Mouse (Mus musculus): Measurements from ENCODE around the gene Atp5d. TPM values are rescaled to one million over a fixed set of nuclear protein-coding genes. Genes with fewer than 3 reads are reported as not detected.
A peak's percentile ranks its signal among the peaks of the same experiment; 100 is the strongest.

Gene Atp5d
- polyA plus RNA-seq, 1 experiment from 2014 or later = 467 TPM

DNA sequence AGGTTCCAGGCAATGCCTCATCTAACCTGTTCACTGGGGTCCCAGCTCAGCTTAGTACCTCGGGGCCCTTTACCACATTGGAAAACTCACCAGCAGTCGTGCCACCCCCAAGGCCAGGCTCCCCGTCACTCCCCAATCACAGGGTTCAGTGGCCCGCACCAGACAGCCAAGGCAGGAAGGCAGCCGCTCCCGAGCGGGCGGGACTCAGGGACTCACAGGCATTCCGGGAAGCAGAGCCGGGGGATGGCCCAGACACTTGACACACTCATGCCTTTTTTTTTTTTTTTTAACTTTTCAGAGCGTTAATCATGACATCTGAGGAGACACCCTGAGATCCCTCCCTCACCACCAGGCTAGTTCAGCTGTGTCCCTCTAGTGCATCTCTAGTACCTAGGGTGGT lies 37.5 kb upstream of the Atp5d start:
- H3K9ac ChIP-seq (ENCODE audit: low read length) = no peak overlapping the region
- no peak overlapping the region for H3K27ac ChIP-seq (ENCODE audit: low read depth, low read length)
- DNase-seq (ENCODE audit: low spot score) (no peak), ATAC-seq (no peak)
- H3K9me3 ChIP-seq (replicated peaks; ENCODE audit: control insufficient read depth, low read length) = no peaks in the 10 kb centered on the region
- H3K27me3 ChIP-seq (replicated peaks; ENCODE audit: control insufficient read depth, insufficient read depth, low read length) = no peaks in the 10 kb centered on the region
- H3K4me1 ChIP-seq (ENCODE audit: control insufficient read depth, insufficient read depth, low read length) = peaks cover 10% of the 10 kb centered on the region
- no peak overlapping the region for H3K4me2 ChIP-seq (ENCODE audit: low read length)
- 70% methylated on average over 11 of the region's 11 CpGs for WGBS
- no peak overlapping the region for H3K4me3 ChIP-seq (ENCODE audit: low read depth, low read length)
- H3K36me3 ChIP-seq (ENCODE audit: control insufficient read depth, insufficient read depth, low read length) = no peaks in the 10 kb centered on the region

DNA sequence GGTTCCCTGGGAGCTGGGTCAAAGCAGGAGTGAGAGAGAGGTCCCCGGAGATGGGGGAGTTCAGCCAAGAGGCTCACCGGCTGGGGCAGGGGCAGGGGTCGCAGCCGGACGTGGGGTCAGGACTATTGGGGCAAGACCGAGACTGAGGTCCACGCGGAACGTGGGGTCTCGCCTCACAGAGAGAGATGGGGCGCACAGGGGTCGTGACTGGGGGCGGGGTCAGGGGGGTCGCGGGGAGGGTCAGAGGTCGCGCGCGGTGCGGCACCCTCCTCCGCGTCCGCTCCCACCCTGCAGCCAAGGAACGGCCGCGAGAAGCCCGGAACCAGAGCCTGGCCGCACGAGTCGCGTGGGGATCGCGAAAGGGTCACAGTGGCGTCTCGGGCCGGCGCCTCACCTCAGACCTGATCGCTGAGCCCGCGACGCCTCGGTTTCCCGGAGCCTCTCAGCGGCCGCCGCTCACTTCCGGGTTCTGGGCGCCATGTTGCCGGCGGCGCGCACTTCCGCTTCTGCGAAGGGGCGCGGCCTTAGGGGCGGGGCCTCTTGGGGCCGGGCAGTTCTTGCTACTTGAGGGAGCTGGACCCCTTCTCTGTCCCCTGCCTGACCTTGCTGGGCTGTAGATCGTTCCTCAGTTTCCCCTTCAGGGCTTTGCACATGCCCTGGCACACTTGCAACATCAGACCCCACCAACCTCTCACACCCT lies 36.1 kb upstream of the Atp5d start:
- H3K4me3 ChIP-seq (ENCODE audit: low read depth, low read length) = peak overlapping the region; percentile 86
- no peaks in the 10 kb centered on the region for H3K9me3 ChIP-seq (replicated peaks; ENCODE audit: control insufficient read depth, low read length)
- no peaks in the 10 kb centered on the region for H3K36me3 ChIP-seq (ENCODE audit: control insufficient read depth, insufficient read depth, low read length)
- ATAC-seq (peak; percentile 92), DNase-seq (ENCODE audit: low spot score) (peak; percentile 89)
- H3K27me3 ChIP-seq (replicated peaks; ENCODE audit: control insufficient read depth, insufficient read depth, low read length) = no peaks in the 10 kb centered on the region
- peak overlapping the region; percentile 63; the same call in 1 of the 2 replicates for H3K27ac ChIP-seq (ENCODE audit: low read depth, low read length)
- H3K9ac ChIP-seq (ENCODE audit: low read length) = peak overlapping the region; percentile 82
- peak overlapping the region; percentile 92 for H3K4me2 ChIP-seq (ENCODE audit: low read length)
- under 1% methylated on average over 40 of the region's 59 CpGs for WGBS
- H3K4me1 ChIP-seq (ENCODE audit: control insufficient read depth, insufficient read depth, low read length) = peaks cover 10% of the 10 kb centered on the region

DNA sequence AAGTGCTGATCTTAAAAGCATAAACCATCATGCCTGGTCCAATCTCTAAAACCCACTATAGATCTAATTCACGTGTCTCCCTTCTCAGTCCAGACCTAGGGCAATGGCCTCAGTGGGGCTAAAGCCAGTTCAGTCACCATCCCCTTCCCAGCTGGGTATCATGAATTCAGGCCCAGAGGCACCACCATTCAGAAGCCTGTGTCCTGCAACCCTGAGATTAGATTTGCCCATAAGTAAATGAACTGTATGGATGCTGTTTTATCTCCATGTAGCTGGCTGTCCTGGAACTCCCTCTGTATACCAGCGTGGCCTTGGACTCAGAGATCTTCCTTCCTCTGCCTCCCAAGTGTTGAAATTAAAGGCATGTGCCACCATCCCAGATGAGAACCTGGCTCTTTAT lies 35.4 kb upstream of the Atp5d start:
- H3K9me3 ChIP-seq (replicated peaks; ENCODE audit: control insufficient read depth, low read length) = no peaks in the 10 kb centered on the region
- H3K27ac ChIP-seq (ENCODE audit: low read depth, low read length) = 0 out of 2 replicates have a peak overlapping the region, but pooled peaks have one; percentile 63
- peaks cover 10% of the 10 kb centered on the region for H3K4me1 ChIP-seq (ENCODE audit: control insufficient read depth, insufficient read depth, low read length)
- H3K4me2 ChIP-seq (ENCODE audit: low read length) = peak overlapping the region; percentile 92; the same call in 1 of the 2 replicates
- DNase-seq (ENCODE audit: low spot score) = no peak
- no peaks in the 10 kb centered on the region for H3K36me3 ChIP-seq (ENCODE audit: control insufficient read depth, insufficient read depth, low read length)
- H3K27me3 ChIP-seq (replicated peaks; ENCODE audit: control insufficient read depth, insufficient read depth, low read length) = no peaks in the 10 kb centered on the region
- peak overlapping the region; percentile 82; the same call in 1 of the 2 replicates for H3K9ac ChIP-seq (ENCODE audit: low read length)
- no peak for ATAC-seq
- 0 out of 2 replicates have a peak overlapping the region, but pooled peaks have one; percentile 86 for H3K4me3 ChIP-seq (ENCODE audit: low read depth, low read length)
- WGBS = 76% methylated on average over 2 of the region's 2 CpGs

DNA sequence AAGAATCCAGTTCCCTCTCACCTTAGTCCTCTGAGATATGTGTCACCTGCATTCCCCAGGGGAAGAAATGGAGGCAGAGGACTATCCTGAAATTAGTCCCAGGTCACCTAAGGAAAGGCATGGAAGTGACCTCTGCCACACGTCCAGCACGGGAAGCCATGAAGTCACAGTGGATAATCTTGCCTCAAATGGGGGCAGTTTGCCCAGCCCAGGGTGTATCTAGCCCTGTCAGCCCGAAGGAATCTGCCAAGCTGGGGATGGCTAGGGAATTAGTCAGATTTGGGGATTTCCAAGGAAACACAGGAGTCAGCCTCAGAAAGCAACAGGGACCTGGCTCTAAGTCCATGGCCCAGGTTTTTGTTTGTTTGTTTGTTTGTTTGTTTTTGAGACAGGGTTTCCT lies 34.3 kb upstream of the Atp5d start:
- Histone ChIP-seq H3K27ac (ENCODE audit: low read depth, low read length) (no peak overlapping the region), H3K36me3 (ENCODE audit: control insufficient read depth, insufficient read depth, low read length) (no peaks in the 10 kb centered on the region), H3K4me2 (ENCODE audit: low read length) (no peak overlapping the region), H3K4me1 (ENCODE audit: control insufficient read depth, insufficient read depth, low read length) (peaks cover 10% of the 10 kb centered on the region), H3K27me3 (replicated peaks; ENCODE audit: control insufficient read depth, insufficient read depth, low read length) (no peaks in the 10 kb centered on the region), H3K9ac (ENCODE audit: low read length) (no peak overlapping the region), H3K9me3 (replicated peaks; ENCODE audit: control insufficient read depth, low read length) (no peaks in the 10 kb centered on the region), H3K4me3 (ENCODE audit: low read depth, low read length) (no peak overlapping the region)
- WGBS = 79% methylated on average over 3 of the region's 3 CpGs
- DNase-seq (ENCODE audit: low spot score) = no peak
- no peak for ATAC-seq

DNA sequence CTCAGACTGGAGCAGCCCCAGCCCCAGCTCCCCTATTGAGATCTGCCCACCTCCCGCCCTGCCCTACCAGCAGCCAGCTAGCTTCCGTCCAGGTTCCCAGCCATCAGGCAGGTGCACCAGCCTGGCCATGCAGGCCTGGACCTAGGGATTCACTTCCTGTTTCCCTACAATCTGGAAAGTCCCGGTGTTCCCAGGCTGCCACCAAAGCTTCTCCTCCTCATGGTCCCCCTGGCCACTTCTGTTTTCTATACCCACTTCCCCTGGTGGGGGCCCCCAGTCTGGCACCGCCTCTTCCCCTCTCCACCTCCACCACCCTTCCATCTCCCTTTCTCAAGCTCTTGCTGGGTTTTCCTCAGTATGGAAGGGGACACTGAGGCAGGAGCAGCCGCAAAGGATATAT lies 33.0 kb upstream of the Atp5d start, which contains the start of gene Sbno2:
Gene Sbno2, minus strand, starts transcription at position 112 of the 400 bp plus-strand sequence.
- no peaks in the 10 kb centered on the region for H3K36me3 ChIP-seq (ENCODE audit: control insufficient read depth, insufficient read depth, low read length)
- no peaks in the 10 kb centered on the region for H3K27me3 ChIP-seq (replicated peaks; ENCODE audit: control insufficient read depth, insufficient read depth, low read length)
- 66% methylated on average over 5 of the region's 5 CpGs for WGBS
- no peak within 1 kb of the TSS for H3K9ac ChIP-seq (ENCODE audit: low read length)
- no peaks in the 10 kb centered on the region for H3K9me3 ChIP-seq (replicated peaks; ENCODE audit: control insufficient read depth, low read length)
- no peak within 1 kb of the TSS for H3K4me2 ChIP-seq (ENCODE audit: low read length)
- peaks cover 10% of the 10 kb centered on the region for H3K4me1 ChIP-seq (ENCODE audit: control insufficient read depth, insufficient read depth, low read length)
- H3K27ac ChIP-seq (ENCODE audit: low read depth, low read length) = no peak within 1 kb of the TSS
- DNase-seq (ENCODE audit: low spot score) (no peak), ATAC-seq (no peak)
- no peak within 1 kb of the TSS for H3K4me3 ChIP-seq (ENCODE audit: low read depth, low read length)

DNA sequence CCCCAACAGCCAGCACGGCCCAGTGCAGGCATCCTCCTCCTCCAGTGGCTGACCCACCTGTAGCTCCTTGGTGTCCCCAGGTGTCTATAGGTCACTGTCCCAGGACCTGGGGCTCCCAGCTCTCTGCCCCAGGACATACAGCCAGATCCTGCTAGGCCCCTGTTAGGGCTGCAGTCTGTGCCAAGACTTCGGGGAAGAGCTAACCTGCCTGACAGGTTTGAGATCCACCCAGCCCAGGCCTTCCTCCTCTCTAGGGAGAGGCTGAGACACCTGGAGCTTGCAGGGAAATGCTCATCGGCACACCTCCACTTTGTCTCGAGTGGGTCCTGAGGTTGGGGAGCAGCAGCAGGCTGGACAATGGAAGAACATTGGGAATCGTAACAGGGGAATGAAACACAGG lies 32.5 kb upstream of the Atp5d start:
- Histone ChIP-seq H3K4me2 (ENCODE audit: low read length) (no peak overlapping the region), H3K9me3 (replicated peaks; ENCODE audit: control insufficient read depth, low read length) (no peaks in the 10 kb centered on the region), H3K9ac (ENCODE audit: low read length) (no peak overlapping the region), H3K4me1 (ENCODE audit: control insufficient read depth, insufficient read depth, low read length) (peaks cover 10% of the 10 kb centered on the region), H3K36me3 (ENCODE audit: control insufficient read depth, insufficient read depth, low read length) (no peaks in the 10 kb centered on the region), H3K27ac (ENCODE audit: low read depth, low read length) (no peak overlapping the region), H3K27me3 (replicated peaks; ENCODE audit: control insufficient read depth, insufficient read depth, low read length) (no peaks in the 10 kb centered on the region), H3K4me3 (ENCODE audit: low read depth, low read length) (no peak overlapping the region)
- WGBS = 73% methylated on average over 5 of the region's 5 CpGs
- no peak for ATAC-seq
- DNase-seq (ENCODE audit: low spot score) = no peak

DNA sequence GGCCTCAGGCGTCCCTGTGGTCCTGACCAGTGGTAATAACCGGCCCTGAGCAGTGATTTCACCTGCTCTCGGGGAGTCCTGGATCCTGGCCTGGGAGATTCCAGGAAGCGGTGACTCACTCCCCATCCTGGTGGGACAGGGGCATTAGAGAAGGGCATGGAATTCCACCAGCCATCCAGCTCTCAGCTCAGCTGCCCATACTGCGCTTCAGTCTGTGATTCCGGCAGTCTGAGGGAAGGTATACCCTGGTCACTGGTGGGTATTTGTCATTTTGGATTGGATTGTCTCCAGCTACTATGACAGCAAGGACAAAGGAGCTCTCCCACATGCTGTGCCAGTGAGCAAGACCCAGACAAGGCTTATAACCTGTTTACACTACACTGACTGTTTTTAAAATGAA lies 30.8 kb upstream of the Atp5d start:
- no peak overlapping the region for H3K9ac ChIP-seq (ENCODE audit: low read length)
- 0 out of 2 replicates have a peak, but pooled peaks cover 1% of the 10 kb centered on the region for H3K4me1 ChIP-seq (ENCODE audit: control insufficient read depth, insufficient read depth, low read length)
- H3K9me3 ChIP-seq (replicated peaks; ENCODE audit: control insufficient read depth, low read length) = no peaks in the 10 kb centered on the region
- H3K4me3 ChIP-seq (ENCODE audit: low read depth, low read length) = no peak overlapping the region
- no peaks in the 10 kb centered on the region for H3K27me3 ChIP-seq (replicated peaks; ENCODE audit: control insufficient read depth, insufficient read depth, low read length)
- H3K27ac ChIP-seq (ENCODE audit: low read depth, low read length) = no peak overlapping the region
- DNase-seq (ENCODE audit: low spot score) (no peak), ATAC-seq (no peak)
- no peaks in the 10 kb centered on the region for H3K36me3 ChIP-seq (ENCODE audit: control insufficient read depth, insufficient read depth, low read length)
- no peak overlapping the region for H3K4me2 ChIP-seq (ENCODE audit: low read length)
- WGBS = 70% methylated on average over 6 of the region's 6 CpGs

DNA sequence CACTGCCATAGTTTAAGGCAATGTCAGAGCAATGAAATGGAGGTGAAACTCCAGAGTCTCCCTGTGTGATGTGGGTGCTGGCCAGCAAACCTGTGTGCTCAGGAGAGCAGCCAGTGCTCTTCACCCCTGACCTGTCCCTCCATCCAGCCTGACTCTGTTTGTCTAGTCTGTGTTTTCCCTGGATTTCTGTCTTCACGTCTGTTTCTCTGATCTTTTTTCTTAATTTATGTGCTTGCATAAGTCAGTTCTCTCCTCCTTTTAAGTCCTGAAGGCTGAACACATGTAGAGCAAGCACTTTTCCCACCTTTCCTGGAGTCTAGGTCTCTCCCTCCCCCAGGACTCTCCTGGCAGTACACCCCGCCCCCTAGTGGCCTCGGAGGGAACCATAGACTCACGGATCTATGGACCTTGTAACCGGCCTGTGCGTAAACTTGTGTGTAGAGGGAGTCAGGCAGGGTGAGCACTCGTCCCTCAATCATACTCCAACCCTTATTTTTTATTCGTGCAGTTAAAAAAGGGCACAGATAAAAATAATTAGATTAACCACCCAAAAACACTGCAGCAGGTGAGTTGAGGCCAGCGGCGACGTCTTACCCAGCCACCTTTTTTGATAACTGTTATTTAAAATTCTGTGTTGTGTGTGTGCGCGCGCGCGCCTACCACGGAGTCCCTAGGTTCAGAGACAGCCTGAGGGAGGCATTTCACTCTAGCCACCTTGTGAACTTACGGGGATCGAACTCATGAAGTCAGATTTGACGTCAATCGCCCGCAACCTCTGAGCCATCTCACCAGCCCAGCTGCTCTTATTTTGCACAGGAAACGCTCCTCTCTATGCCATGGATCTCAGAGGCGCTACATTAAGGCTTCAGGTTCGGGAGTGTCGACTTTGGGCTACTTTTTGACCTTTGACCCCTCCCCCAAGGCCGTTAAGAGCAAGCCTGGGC lies 23.8 kb upstream of the Atp5d start:
- Histone ChIP-seq H3K9ac (ENCODE audit: low read length) (0 out of 2 replicates have a peak overlapping the region, but pooled peaks have one; percentile 22), H3K36me3 (ENCODE audit: control insufficient read depth, insufficient read depth, low read length) (peaks cover 5% of the 10 kb centered on the region; the same call in 1 of the 2 replicates), H3K9me3 (replicated peaks; ENCODE audit: control insufficient read depth, low read length) (no peaks in the 10 kb centered on the region), H3K27me3 (replicated peaks; ENCODE audit: control insufficient read depth, insufficient read depth, low read length) (no peaks in the 10 kb centered on the region), H3K4me3 (ENCODE audit: low read depth, low read length) (peak overlapping the region; percentile 96), H3K4me2 (ENCODE audit: low read length) (peak overlapping the region; percentile 52), H3K27ac (ENCODE audit: low read depth, low read length) (peak overlapping the region; percentile 15; the same call in 1 of the 2 replicates), H3K4me1 (ENCODE audit: control insufficient read depth, insufficient read depth, low read length) (peaks cover 24% of the 10 kb centered on the region)
- DNase-seq (ENCODE audit: low spot score) (peak; percentile 94), ATAC-seq (peak; percentile 54)
- WGBS = 3% methylated on average over 27 of the region's 27 CpGs
